Mouse (Mus musculus) bone marrow, adult 2 months (tissue): ENCODE results near the gene March4.

ENCODE experiments used
- CTCF ChIP-seq: fragments of 200-500 bp; IDR thresholded peaks from 2 replicates; pipeline ENCODE4 v1.5.1; 2011; ENCODE audit warnings: low read length, control low read depth; ENCODE audit not compliant: control insufficient read depth, insufficient read depth
- POLR2A ChIP-seq: fragments of 200-500 bp; IDR thresholded peaks from 2 replicates; pipeline ENCODE4 v1.6.1; 2011; ENCODE audit warnings: low read depth, mild to moderate bottlenecking, control low read depth, low read length, borderline replicate concordance; ENCODE audit not compliant: control insufficient read depth

DNA sequence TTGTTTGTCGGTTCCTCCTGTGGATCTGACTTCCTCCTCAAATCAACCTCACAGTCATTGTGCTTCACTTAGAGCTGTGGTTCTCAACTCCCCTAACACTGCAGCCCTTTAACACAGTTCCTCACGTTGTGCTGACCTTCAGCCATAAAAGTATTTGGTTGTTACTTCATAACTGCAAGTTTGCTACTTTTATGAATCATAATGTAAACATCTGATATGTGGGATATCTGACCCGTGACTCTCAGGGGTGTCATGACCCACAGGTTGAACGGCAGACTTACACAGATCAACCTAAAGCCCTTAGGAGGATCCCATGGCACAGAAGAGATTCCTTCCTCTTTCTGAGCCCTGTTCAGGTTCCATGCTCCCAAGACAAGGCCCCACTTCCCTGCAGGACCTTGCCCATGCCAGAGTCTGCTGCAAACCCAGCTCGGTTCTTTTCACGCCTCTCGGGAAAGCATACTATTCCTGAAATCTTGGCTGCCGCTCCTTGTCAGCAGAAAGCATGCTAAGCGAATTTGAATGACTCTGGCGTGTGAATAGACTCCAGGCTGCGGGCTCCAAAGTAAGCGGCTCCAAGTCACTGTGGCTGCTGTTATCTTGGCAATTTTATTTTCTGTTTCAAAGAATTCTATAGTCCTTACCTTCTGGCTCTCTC lies 71.7 kb downstream of the March4 start:
- TF ChIP-seq CTCF = no peak
- TF ChIP-seq POLR2A = no peak
